Mouse (Mus musculus) G1E (cell line): ENCODE measurements at regions not wholly inside any gene's neighbourhood (a gene's known extent, or its start where the extent isn't known, plus 50 kb on each side); places are given as distances from the start of the nearest gene placed in this dataset.

Source experiments
- ATAC-seq: 2 replicates; pipeline ENCODE4 v1.8.0; 2016; ENCODE audit warnings: mild to moderate bottlenecking; ENCODE audit not compliant: insufficient number of reproducible peaks, poor library complexity, low FRiP score, severe bottlenecking; ENCODE audit errors: extremely low read depth
- DNase-seq: peaks from one replicate; pipeline ENCODE4 v3.0.0; 2012; ENCODE audit warnings: low spot score
- H3K27me3 ChIP-seq: 2 replicates; pipeline ENCODE4 v1.6.1; 2012; ENCODE audit warnings: mild to moderate bottlenecking, low read length, inconsistent platforms; ENCODE audit not compliant: insufficient read depth
- H3K36me3 ChIP-seq: replicated peaks from 2 replicates; pipeline ENCODE3; 2012; ENCODE audit warnings: mild to moderate bottlenecking, inconsistent platforms
- H3K4me1 ChIP-seq: 2 replicates; pipeline ENCODE4 v1.6.1; 2012; ENCODE audit warnings: low read depth, low read length, inconsistent platforms, mixed read lengths; ENCODE audit not compliant: insufficient read depth
- H3K4me3 ChIP-seq: 2 replicates; pipeline ENCODE4 v1.5.1; 2012; ENCODE audit warnings: low read depth, mild to moderate bottlenecking, inconsistent platforms, low read length, moderate library complexity, mixed read lengths
- H3K9me3 ChIP-seq: replicated peaks from 2 replicates; pipeline ENCODE4 v1.6.1; 2012; ENCODE audit warnings: inconsistent platforms
- CTCF ChIP-seq: IDR thresholded peaks from 2 replicates; pipeline ENCODE4 v1.5.1; 2012; ENCODE audit warnings: low read depth, low read length, inconsistent platforms, mixed read lengths
- GATA1 ChIP-seq: IDR thresholded peaks from 2 replicates; pipeline ENCODE4 v1.6.1; 2012; ENCODE audit warnings: borderline replicate concordance, low read length, inconsistent platforms, mixed read lengths
- GATA2 ChIP-seq: IDR thresholded peaks from 2 replicates; pipeline ENCODE4 v1.6.1; 2012; ENCODE audit warnings: low read depth, low read length, inconsistent platforms, borderline replicate concordance
- POLR2AphosphoS5 ChIP-seq: IDR thresholded peaks from 2 replicates; pipeline ENCODE4 v1.6.1; 2012; ENCODE audit warnings: low read depth, low read length, inconsistent platforms; ENCODE audit not compliant: insufficient replicate concordance
- TAL1 ChIP-seq: conservative IDR thresholded peaks from 2 replicates; pipeline ENCODE4 v1.6.1; 2012; ENCODE audit warnings: low read depth, low read length, inconsistent platforms, mixed read lengths

DNA sequence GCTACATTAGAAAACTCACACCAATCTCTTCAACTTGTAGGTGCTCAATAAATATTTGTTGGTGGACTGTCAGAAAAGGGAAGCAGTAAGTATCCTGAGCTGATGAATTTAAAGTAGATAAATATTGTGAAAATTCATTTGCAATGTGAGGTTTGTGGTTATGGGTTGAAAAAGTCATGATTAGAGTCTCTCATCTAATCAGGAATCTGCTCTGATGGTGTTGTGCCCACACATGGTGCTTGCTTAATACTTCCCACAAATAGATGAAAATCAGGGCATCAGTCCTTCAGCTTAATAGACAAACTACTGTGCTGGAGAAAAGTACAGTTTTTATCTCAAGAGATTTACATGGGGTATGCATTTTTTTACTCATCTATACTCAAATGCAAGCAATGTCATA lies 59.9 kb downstream of the S1pr1 start:
- Histone ChIP-seq H3K9me3 (no peaks in the 10 kb centered on the region), H3K36me3 (no peaks in the 10 kb centered on the region), H3K4me3 (no peak overlapping the region), H3K4me1 (no peaks in the 10 kb centered on the region), H3K27me3 (peaks cover 7% of the 10 kb centered on the region)
- ATAC-seq: no peak
- TF ChIP-seq TAL1 (no peak), CTCF (no peak), GATA2 (no peak), GATA1 (no peak), POLR2AphosphoS5 (no peak)
- DNase-seq: no peak

DNA sequence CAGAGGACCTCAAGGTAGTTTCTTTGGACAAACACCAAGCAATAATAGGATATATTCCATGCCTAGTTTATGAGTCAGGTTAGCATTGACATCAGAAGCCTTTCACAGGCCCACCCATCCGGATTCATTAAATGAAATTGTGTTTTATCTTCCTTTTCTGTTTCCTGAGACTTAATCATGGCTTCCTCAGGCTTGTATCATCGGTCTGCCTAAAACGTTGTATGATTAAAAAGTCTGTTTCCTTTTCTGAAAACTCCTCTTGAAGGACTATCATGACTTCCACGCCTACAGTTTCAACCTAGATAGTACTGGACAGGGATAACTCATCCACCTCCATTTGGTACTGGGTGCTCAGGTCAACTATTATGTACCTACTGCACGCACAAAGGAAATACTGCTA lies 62.6 kb downstream of the S1pr1 start:
- Histone ChIP-seq H3K36me3 (no peaks in the 10 kb centered on the region), H3K27me3 (0 out of 2 replicates have a peak, but pooled peaks cover 8% of the 10 kb centered on the region), H3K4me3 (no peak overlapping the region), H3K9me3 (no peaks in the 10 kb centered on the region), H3K4me1 (no peaks in the 10 kb centered on the region)
- ATAC-seq (no peak), DNase-seq (no peak)
- no peak for TF ChIP-seq TAL1
- no peak for TF ChIP-seq GATA1
- TF ChIP-seq GATA2: no peak
- TF ChIP-seq POLR2AphosphoS5: no peak
- no peak for TF ChIP-seq CTCF

DNA sequence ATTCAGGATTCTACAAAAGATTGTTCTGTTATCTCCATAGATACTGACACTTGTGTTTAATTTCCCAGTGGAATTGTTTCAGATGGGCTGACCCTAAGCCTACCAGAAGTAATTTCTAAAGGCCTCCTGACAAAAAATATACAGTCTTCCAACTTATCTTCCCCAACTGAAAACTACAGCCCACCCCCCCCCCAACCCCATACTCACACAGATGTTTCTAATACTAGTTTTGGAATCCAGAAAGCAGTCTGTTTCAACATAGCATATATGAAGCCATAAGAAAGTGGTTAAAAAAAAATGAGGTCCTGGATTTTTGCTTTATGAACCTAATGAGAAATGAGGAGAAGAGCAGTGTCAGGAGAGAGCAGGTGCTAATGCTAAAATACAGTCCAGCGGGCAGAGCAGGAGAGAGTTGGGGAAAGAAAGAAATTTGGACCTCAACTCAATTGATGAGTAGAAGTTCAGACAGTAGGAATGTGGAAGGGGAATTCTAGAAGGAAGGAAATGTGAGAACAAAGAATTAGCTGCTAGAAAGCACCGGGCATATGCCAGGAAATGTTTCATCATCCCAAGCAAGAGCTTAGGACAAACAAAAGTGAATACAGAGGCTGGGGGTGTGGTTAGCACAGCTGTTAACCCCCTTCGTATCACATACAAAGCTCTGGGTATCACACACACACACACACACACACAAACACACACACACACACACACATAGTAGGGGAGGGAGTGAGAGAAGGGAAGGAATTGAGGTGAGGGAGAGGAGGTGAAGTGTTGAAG lies 65.3 kb downstream of the S1pr1 start:
- ATAC-seq (no peak), DNase-seq (no peak)
- Histone ChIP-seq H3K4me3 (no peak overlapping the region), H3K27me3 (0 out of 2 replicates have a peak, but pooled peaks cover 8% of the 10 kb centered on the region), H3K9me3 (no peaks in the 10 kb centered on the region), H3K4me1 (peaks cover 8% of the 10 kb centered on the region), H3K36me3 (no peaks in the 10 kb centered on the region)
- TF ChIP-seq GATA1 (no peak), POLR2AphosphoS5 (no peak), CTCF (no peak), TAL1 (no peak), GATA2 (no peak)

DNA sequence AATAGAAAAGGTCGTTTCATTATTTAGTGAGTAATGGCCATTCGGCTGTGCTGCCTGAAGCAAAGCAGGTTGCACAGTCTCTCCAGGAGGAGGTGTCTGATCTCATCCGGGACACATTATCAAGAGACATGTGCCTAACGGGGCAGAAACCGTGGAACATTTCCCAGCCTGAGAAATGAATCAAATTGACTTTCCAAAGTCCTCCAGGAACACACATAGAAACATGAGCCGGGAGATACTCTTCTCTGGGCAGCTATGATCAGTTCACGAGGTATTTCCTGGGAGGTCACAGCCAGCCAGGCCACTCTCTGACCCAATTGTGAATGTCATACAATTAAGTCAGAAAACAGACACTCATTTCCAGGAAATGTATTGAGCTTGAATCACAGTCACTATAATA lies 67.9 kb downstream of the S1pr1 start:
- Histone ChIP-seq H3K4me1 (peaks cover 28% of the 10 kb centered on the region), H3K36me3 (no peaks in the 10 kb centered on the region), H3K4me3 (no peak overlapping the region), H3K9me3 (no peaks in the 10 kb centered on the region), H3K27me3 (0 out of 2 replicates have a peak, but pooled peaks cover 8% of the 10 kb centered on the region)
- no peak for ATAC-seq
- DNase-seq: no peak
- TF ChIP-seq TAL1 (no peak), POLR2AphosphoS5 (no peak), CTCF (no peak), GATA2 (no peak), GATA1 (no peak)

DNA sequence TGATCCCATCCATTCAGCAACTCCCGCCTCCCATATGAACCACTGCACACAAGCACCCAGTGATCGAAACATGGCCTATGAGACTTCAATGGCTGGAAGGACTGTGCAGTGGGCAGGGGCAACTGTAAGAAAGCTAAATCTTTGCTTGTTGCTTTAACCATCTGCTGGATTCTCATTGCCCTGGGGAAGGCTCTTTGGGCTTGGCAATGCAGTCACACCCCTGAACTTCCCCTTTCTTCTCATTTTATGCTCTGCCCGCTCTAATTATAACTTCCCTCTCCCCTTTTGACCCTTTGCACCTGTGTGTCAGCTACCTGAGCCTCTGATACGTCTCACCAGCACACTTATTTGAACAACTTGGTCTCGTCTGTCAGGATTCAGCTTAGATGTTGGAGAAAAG lies 70.6 kb downstream of the S1pr1 start:
- no peak for DNase-seq
- no peak for TF ChIP-seq GATA2
- no peak for TF ChIP-seq TAL1
- no peak for TF ChIP-seq CTCF
- no peak for TF ChIP-seq GATA1
- TF ChIP-seq POLR2AphosphoS5: no peak
- no peak for ATAC-seq
- Histone ChIP-seq H3K27me3 (0 out of 2 replicates have a peak, but pooled peaks cover 5% of the 10 kb centered on the region), H3K4me3 (no peak overlapping the region), H3K4me1 (peaks cover 44% of the 10 kb centered on the region), H3K36me3 (no peaks in the 10 kb centered on the region), H3K9me3 (no peaks in the 10 kb centered on the region)

DNA sequence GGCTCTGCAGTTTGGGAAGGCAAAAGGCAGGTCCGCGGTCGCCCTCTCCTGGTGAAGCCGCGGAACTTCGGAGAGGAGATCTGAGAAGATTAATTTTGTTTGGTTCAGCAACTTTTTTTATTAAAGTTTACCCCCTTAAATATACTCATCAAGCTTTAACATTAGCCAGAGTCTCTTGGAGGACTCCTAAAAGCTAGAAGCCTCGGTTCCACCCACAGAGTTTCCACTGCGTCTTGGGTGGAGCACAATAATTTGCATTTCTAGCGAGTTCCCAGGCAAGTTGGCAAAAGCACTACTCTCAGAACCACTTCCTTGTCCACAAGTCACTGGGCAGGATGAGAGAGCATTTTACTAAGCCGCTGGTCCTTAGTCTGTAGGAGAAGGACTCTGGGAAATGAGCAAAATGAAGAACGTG lies 72.0 kb downstream of the S1pr1 start:
- DNase-seq (peak; percentile 48), ATAC-seq (peak; percentile 16; the same call in 1 of the 2 replicates)
- peak overlapping the region; percentile 52; the same call in 1 of the 2 replicates for H3K4me3 ChIP-seq
- no peaks in the 10 kb centered on the region for H3K36me3 ChIP-seq
- H3K27me3 ChIP-seq: 0 out of 2 replicates have a peak, but pooled peaks cover 5% of the 10 kb centered on the region
- no peaks in the 10 kb centered on the region for H3K9me3 ChIP-seq
- peaks cover 48% of the 10 kb centered on the region for H3K4me1 ChIP-seq
- TF ChIP-seq CTCF (peak; percentile 85), POLR2AphosphoS5 (no peak)
